Mouse (Mus musculus) liver, postnatal 0 days (tissue): ENCODE results near the gene Arfgef3.

ENCODE experiments used
- CTCF ChIP-seq: sonication (generic); IDR thresholded peaks from 2 replicates; pipeline ENCODE4 v1.5.1; 2016; ENCODE audit warnings: antibody characterized with exemption, low read depth
- EP300 ChIP-seq: IDR thresholded peaks from 2 replicates; pipeline ENCODE4 v1.6.1; 2016; ENCODE audit warnings: antibody characterized with exemption, low read depth, mild to moderate bottlenecking

GRCm38 (mm10) chr10:18688234-18688633, 55.5 kb downstream of the Arfgef3 start:
- TF ChIP-seq CTCF, result no peak
- TF ChIP-seq EP300, result no peak
